Mouse (Mus musculus) heart, embryonic 14.5 days (tissue): ENCODE results near the gene Nat8f5. TPM values are rescaled to one million over a fixed set of nuclear protein-coding genes. Genes with fewer than 3 reads are reported as not detected.
"Not testable (repeated sequence)": the region's sequence is repeated elsewhere in the genome, so short reads cannot be mapped to it uniquely, and the experiment has no call there.

ENCODE experiments used
- ATAC-seq: fragments of 200-750 bp; cut with Nextera tagmentation; 2 replicates; pipeline ENCODE4 v1.8.0; 2017; ENCODE audit warnings: low read depth, moderate TSS enrichment; ENCODE audit not compliant: insufficient number of reproducible peaks, insufficient read depth, low FRiP score
- H3K27ac ChIP-seq, 2 experiments: fragments of 200-500 bp in 1 of 2; fragments of 300-500 bp in 1 of 2; sonication (generic) in 1 of 2; replicated peaks in 1 of 2; 2 replicates each; pipeline ENCODE4 v1.5.1; 2012 to 2014; ENCODE audit warnings: low read depth in 2 of 2, low read length in 2 of 2, control low read depth in 1 of 2, mild to moderate bottlenecking in 1 of 2, mixed read lengths in 1 of 2; ENCODE audit not compliant: control insufficient read depth in 1 of 2, insufficient read depth in 1 of 2
- H3K27me3 ChIP-seq: fragments of 300-500 bp; sonication (generic); 2 replicates; pipeline ENCODE4 v1.6.1; 2014; ENCODE audit warnings: mild to moderate bottlenecking, low read length, control low read depth; ENCODE audit not compliant: control insufficient read depth, insufficient read depth
- H3K36me3 ChIP-seq: fragments of 300-500 bp; sonication (generic); 2 replicates; pipeline ENCODE4 v1.6.1; 2014; ENCODE audit warnings: mild to moderate bottlenecking, control low read depth, low read length, mixed read lengths; ENCODE audit not compliant: control insufficient read depth, insufficient read depth
- H3K4me1 ChIP-seq, 2 experiments: fragments of 200-500 bp in 1 of 2; fragments of 300-500 bp in 1 of 2; sonication (generic) in 1 of 2; 2 replicates each; pipeline ENCODE4 v1.6.1; 2012 to 2014; ENCODE audit warnings: low read length in 2 of 2, control low read depth in 1 of 2, mixed read lengths in 1 of 2; ENCODE audit not compliant: control insufficient read depth in 2 of 2, insufficient read depth in 2 of 2
- H3K4me2 ChIP-seq: fragments of 300-500 bp; sonication (generic); 2 replicates; pipeline ENCODE4 v1.6.1; 2014; ENCODE audit warnings: mild to moderate bottlenecking, low read length
- H3K4me3 ChIP-seq, 2 experiments: fragments of 200-500 bp in 1 of 2; fragments of 300-500 bp in 1 of 2; sonication (generic) in 1 of 2; 2 replicates each; pipeline ENCODE4 v1.5.1; 2012 to 2014; ENCODE audit warnings: low read length in 2 of 2, mild to moderate bottlenecking in 2 of 2, control low read depth in 1 of 2, low read depth in 1 of 2, moderate library complexity in 1 of 2; ENCODE audit not compliant: control insufficient read depth in 1 of 2, insufficient read depth in 1 of 2
- H3K9ac ChIP-seq: fragments of 300-500 bp; sonication (generic); 2 replicates; pipeline ENCODE4 v1.6.1; 2014; ENCODE audit warnings: mild to moderate bottlenecking, low read length
- H3K9me3 ChIP-seq: fragments of 300-500 bp; sonication (generic); 2 replicates; pipeline ENCODE4 v1.6.1; 2016; ENCODE audit warnings: low read length, control low read depth; ENCODE audit not compliant: control insufficient read depth
- WGBS: fragments of 180-500 bp; shearing (Covaris S2); extraction: QIAGEN DNeasy Blood & Tissue Kit; methylation state at CpG from one replicate; pipeline ENCODE4 v1.1.7; 2014; 5-methylcytosine and 5-hydroxymethylcytosine counted together
- polyA plus RNA-seq: library from polyadenylated mRNA; unstranded; fragments of >200 nt; fragmentation: Nextera tagmentation; extraction: Ambion mirVana; gene quantifications from 2 replicates; pipeline ENCODE4 v1.2.1, GENCODE M21; 2014

The Nat8f5 gene
- polyA plus RNA-seq, 1 experiment from 2014 or later = not detected

- not testable (repeated sequence) for H3K36me3 ChIP-seq, H3K9ac ChIP-seq, H3K4me3 ChIP-seq, H3K27ac ChIP-seq, H3K9me3 ChIP-seq, H3K4me1 ChIP-seq, H3K4me2 ChIP-seq, ATAC-seq, H3K27me3 ChIP-seq
Measured at GRCm38 (mm10) chr6:85834504-85835100, 13.8 kb upstream of the Nat8f5 start.

GRCm38 (mm10) chr6:85831796-85832321 is 11.1 kb upstream of the Nat8f5 start, which contains the start of gene Nat8:
Nat8 (minus strand) TSS chr6:85832082.
- 70% methylated on average over 7 of the region's 7 CpGs for WGBS
- no peak within 1 kb of the TSS for H3K27ac ChIP-seq
- no peaks in the 10 kb centered on the region for H3K27me3 ChIP-seq
- H3K4me1 ChIP-seq = no peaks in the 10 kb centered on the region
- ATAC-seq = no peak
- H3K4me2 ChIP-seq = no peak within 1 kb of the TSS
- H3K9me3 ChIP-seq = no peaks in the 10 kb centered on the region
- no peak within 1 kb of the TSS for H3K9ac ChIP-seq
- H3K36me3 ChIP-seq = no peaks in the 10 kb centered on the region
- H3K4me3 ChIP-seq = no peak within 1 kb of the TSS

GRCm38 (mm10) chr6:85829462-85829861 is 8.7 kb upstream of the Nat8f5 start:
- H3K27me3 ChIP-seq = no peaks in the 10 kb centered on the region
- H3K27ac ChIP-seq = no peak overlapping the region
- H3K4me3 ChIP-seq = no peak overlapping the region
- 65% methylated on average over 1 of the region's 1 CpGs for WGBS
- H3K9ac ChIP-seq = no peak overlapping the region
- no peaks in the 10 kb centered on the region for H3K36me3 ChIP-seq
- no peaks in the 10 kb centered on the region for H3K9me3 ChIP-seq
- ATAC-seq = no peak
- H3K4me1 ChIP-seq = no peaks in the 10 kb centered on the region
- H3K4me2 ChIP-seq = no peak overlapping the region

GRCm38 (mm10) chr6:85825886-85826285 is 5.1 kb upstream of the Nat8f5 start:
- no peak overlapping the region for H3K4me3 ChIP-seq
- ATAC-seq = no peak
- no peaks in the 10 kb centered on the region for H3K36me3 ChIP-seq
- 81% methylated on average over 2 of the region's 2 CpGs for WGBS
- no peaks in the 10 kb centered on the region for H3K27me3 ChIP-seq
- no peaks in the 10 kb centered on the region for H3K4me1 ChIP-seq
- no peaks in the 10 kb centered on the region for H3K9me3 ChIP-seq
- H3K27ac ChIP-seq = no peak overlapping the region
- no peak overlapping the region for H3K9ac ChIP-seq
- no peak overlapping the region for H3K4me2 ChIP-seq

- Histone ChIP-seq H3K36me3 (no peaks in the 10 kb centered on the region), H3K4me2 (no peak overlapping the region), H3K4me3 (no peak overlapping the region), H3K9ac (no peak overlapping the region), H3K27ac (no peak overlapping the region), H3K4me1 (no peaks in the 10 kb centered on the region), H3K9me3 (no peaks in the 10 kb centered on the region), H3K27me3 (no peaks in the 10 kb centered on the region)
- WGBS = 88% methylated on average over 1 of the region's 1 CpGs
- ATAC-seq = no peak
Measured at GRCm38 (mm10) chr6:85823382-85824090, 2.8 kb upstream of the Nat8f5 start.

- WGBS = 79% methylated on average over 4 of the region's 4 CpGs
- ATAC-seq = no peak
- Histone ChIP-seq H3K9me3 (no peaks in the 10 kb centered on the region), H3K36me3 (no peaks in the 10 kb centered on the region), H3K4me1 (no peaks in the 10 kb centered on the region), H3K4me2 (no peak overlapping the region), H3K27ac (no peak overlapping the region), H3K9ac (no peak overlapping the region), H3K4me3 (no peak overlapping the region), H3K27me3 (no peaks in the 10 kb centered on the region)
Measured at GRCm38 (mm10) chr6:85822286-85822685, 1.5 kb upstream of the Nat8f5 start.

GRCm38 (mm10) chr6:85818338-85818737 is 2.4 kb downstream of the Nat8f5 start:
- H3K9me3 ChIP-seq = no peaks in the 10 kb centered on the region
- 26% methylated on average over 1 of the region's 1 CpGs for WGBS
- no peak for ATAC-seq
- no peak overlapping the region for H3K4me2 ChIP-seq
- no peak overlapping the region for H3K9ac ChIP-seq
- no peaks in the 10 kb centered on the region for H3K27me3 ChIP-seq
- no peaks in the 10 kb centered on the region for H3K4me1 ChIP-seq
- H3K36me3 ChIP-seq = no peaks in the 10 kb centered on the region
- H3K27ac ChIP-seq = no peak overlapping the region
- no peak overlapping the region for H3K4me3 ChIP-seq
